Mouse (Mus musculus): ENCODE measurements at regions not wholly inside any gene's neighbourhood (a gene's known extent, or its start where the extent isn't known, plus 50 kb on each side); places are given as distances from the start of the nearest gene placed in this dataset.

- TF ChIP-seq POLR2A (IDR thresholded peaks at IDR 0.05; ENCODE audit: low read depth, low read length) = no peak
- TF ChIP-seq CTCF (conservative IDR thresholded peaks at IDR 0.05; ENCODE audit: insufficient read depth, insufficient read length, low read depth, low read length) = no peak
These were observed 89.6 kb downstream of the Plk2 start for GRCm38 (mm10) chr13:110484358-110484940.

Measured in kidney, adult 2 months (tissue).